Mouse (Mus musculus) Patski (cell line): Measurements from ENCODE around the gene Maml2. TPM values are rescaled to one million over a fixed set of nuclear protein-coding genes. Genes with fewer than 3 reads are reported as not detected.

Experiments
- ATAC-seq: fragments of 100-300 bp; one replicate; pipeline ENCODE4 v1.8.0; 2021
- CTCF ChIA-PET: fragments of 350-600 bp; sonication (Branson Sonifier 250); formaldehyde crosslinking; loops from one replicate; lab custom pipeline; 2022; ENCODE audit warnings: inconsistent platforms; lab: Charles Lee
- POLR2A ChIA-PET: fragments of 350-600 bp; sonication (Branson Sonifier 250); formaldehyde crosslinking; loops from one replicate; lab custom pipeline; 2022; ENCODE audit warnings: antibody characterized with exemption, inconsistent platforms; lab: Charles Lee
- DNase-seq: peaks from one replicate; pipeline ENCODE4 v3.0.0-alpha.2; 2011; ENCODE audit warnings: low read depth, low spot score
- H3K27me3 ChIP-seq: fragments of 371-371 bp; one replicate; pipeline ENCODE4 v1.5.1; 2021
- CTCF ChIP-seq: fragments of 100-300 bp; IDR thresholded peaks from one replicate; pipeline ENCODE4 v1.5.1; 2021
- in situ Hi-C: fragments of 300-500 bp; cut with MboI; formaldehyde crosslinking; loops from 3 replicates; pipeline ENCODE4 v1.11.1; 2018; ENCODE audit warnings: low pct_unique_long_range_greater_than_20kb, mixed read lengths
- polyA plus RNA-seq: library from polyadenylated mRNA; unstranded; gene quantifications from one replicate; pipeline ENCODE4 v1.2.3, GENCODE M21; 2021

The Maml2 gene
- polyA plus RNA-seq, 1 experiment from 2014 or later = 10.5 TPM

GRCm38 (mm10) chr9:13661768-13662623, 364.2 kb downstream of the Maml2 start:
- no peak for TF ChIP-seq CTCF
- ATAC-seq (no peak), DNase-seq (no peak)
- in situ Hi-C loops = no loop called here
- H3K27me3 ChIP-seq = no peaks in the 10 kb centered on the region
- POLR2A ChIA-PET = interaction anchor here (0.7 kb wide), 1 partner anchor 139 kb away, joined by 5 read pairs; no protein-coding TSS in a partner anchor
- CTCF ChIA-PET = interaction anchor here (1.1 to 1.4 kb wide), 3 partner anchors 9 to 365 kb away, joined by 3 to 6 read pairs (median 3); partner anchors contain the start of gene Maml2

GRCm38 (mm10) chr9:13665487-13665969, 367.8 kb downstream of the Maml2 start:
- ChIA-PET POLR2A (no interaction called here), CTCF (interaction anchor here (1.0 to 1.5 kb wide), 3 partner anchors 13 to 368 kb away, joined by 3 to 6 read pairs (median 3); partner anchors contain the start of gene Maml2)
- TF ChIP-seq CTCF = no peak
- DNase-seq (peak; percentile 81), ATAC-seq (peak; percentile 95)
- in situ Hi-C loops = no loop called here
- H3K27me3 ChIP-seq = no peaks in the 10 kb centered on the region

GRCm38 (mm10) chr9:13667955-13668354, 370.2 kb downstream of the Maml2 start:
- H3K27me3 ChIP-seq = no peaks in the 10 kb centered on the region
- in situ Hi-C loops = no loop called here
- no peak for TF ChIP-seq CTCF
- DNase-seq (no peak), ATAC-seq (no peak)
- ChIA-PET CTCF (no interaction called here), POLR2A (no interaction called here)

- ChIA-PET CTCF (no interaction called here), POLR2A (no interaction called here)
- TF ChIP-seq CTCF = no peak
- no peaks in the 10 kb centered on the region for H3K27me3 ChIP-seq
- DNase-seq (no peak), ATAC-seq (peak; percentile 73)
- in situ Hi-C loops = no loop called here
Measured at GRCm38 (mm10) chr9:13668742-13669141, 371.0 kb downstream of the Maml2 start.

GRCm38 (mm10) chr9:13671125-13671769, 373.5 kb downstream of the Maml2 start:
- ATAC-seq (no peak), DNase-seq (no peak)
- H3K27me3 ChIP-seq = no peaks in the 10 kb centered on the region
- CTCF ChIA-PET = no interaction called here
- POLR2A ChIA-PET = no interaction called here
- in situ Hi-C loops = no loop called here
- no peak for TF ChIP-seq CTCF

GRCm38 (mm10) chr9:13673304-13673703, 375.5 kb downstream of the Maml2 start:
- ATAC-seq (no peak), DNase-seq (no peak)
- TF ChIP-seq CTCF = no peak
- in situ Hi-C loops = no loop called here
- H3K27me3 ChIP-seq = no peaks in the 10 kb centered on the region
- ChIA-PET CTCF (interaction anchor here (1.1 to 1.4 kb wide), 2 partner anchors 8 to 10 kb away, joined by 3 to 6 read pairs; no protein-coding TSS in a partner anchor), POLR2A (no interaction called here)

GRCm38 (mm10) chr9:13678026-13678425, 380.3 kb downstream of the Maml2 start:
- no peak for TF ChIP-seq CTCF
- H3K27me3 ChIP-seq = no peaks in the 10 kb centered on the region
- ATAC-seq = no peak
- CTCF ChIA-PET = interaction anchor here (1.6 kb wide), 1 partner anchor 24 kb away, joined by 4 read pairs; no protein-coding TSS in a partner anchor
- no peak for DNase-seq
- POLR2A ChIA-PET = no interaction called here
- in situ Hi-C loops = no loop called here

- TF ChIP-seq CTCF = no peak
- no peaks in the 10 kb centered on the region for H3K27me3 ChIP-seq
- CTCF ChIA-PET = interaction anchor here (0.9 to 1.6 kb wide), 2 partner anchors 23 to 448 kb away, joined by 3 to 4 read pairs; no protein-coding TSS in a partner anchor
- no peak for ATAC-seq
- POLR2A ChIA-PET = interaction anchor here (0.8 kb wide), 1 partner anchor 156 kb away, joined by 3 read pairs; no protein-coding TSS in a partner anchor
- in situ Hi-C loops = no loop called here
- DNase-seq = no peak
Measured at GRCm38 (mm10) chr9:13679696-13680095, 381.9 kb downstream of the Maml2 start.

GRCm38 (mm10) chr9:13681147-13681546, 383.4 kb downstream of the Maml2 start:
- ATAC-seq (peak; percentile 40), DNase-seq (no peak)
- TF ChIP-seq CTCF = no peak
- ChIA-PET CTCF (interaction anchor here (0.8 to 1.0 kb wide), 4 partner anchors 8 to 79 kb away, joined by 3 to 4 read pairs (median 3); no protein-coding TSS in a partner anchor), POLR2A (no interaction called here)
- in situ Hi-C loops = no loop called here
- H3K27me3 ChIP-seq = no peaks in the 10 kb centered on the region

GRCm38 (mm10) chr9:13681581-13682038, 383.9 kb downstream of the Maml2 start:
- DNase-seq (peak; percentile 15), ATAC-seq (peak; percentile 92)
- H3K27me3 ChIP-seq = no peaks in the 10 kb centered on the region
- ChIA-PET POLR2A (no interaction called here), CTCF (interaction anchor here (0.8 to 1.0 kb wide), 4 partner anchors 8 to 79 kb away, joined by 3 to 4 read pairs (median 3); no protein-coding TSS in a partner anchor)
- peak; percentile 69 for TF ChIP-seq CTCF
- in situ Hi-C loops = no loop called here
